Mouse (Mus musculus) splenic B cell, adult 2 months (primary cell): ENCODE data around the gene Prune1.
A peak's percentile ranks its signal among the peaks of the same experiment; 100 is the strongest.

ENCODE experiments used
- DNase-seq: peaks from one replicate; pipeline ENCODE4 v3.0.0-alpha.2; 2011; ENCODE audit warnings: low read depth, low spot score
- H3K27me3 ChIP-seq: 2 replicates; pipeline ENCODE4 v1.6.1; 2012; ENCODE audit warnings: mild to moderate bottlenecking, low read length, moderate library complexity, mixed read lengths; ENCODE audit not compliant: control insufficient read depth, poor library complexity, insufficient read depth, severe bottlenecking
- H3K36me3 ChIP-seq: 2 replicates; pipeline ENCODE4 v1.6.1; 2012; ENCODE audit warnings: mild to moderate bottlenecking, low read length, moderate library complexity, mixed read lengths; ENCODE audit not compliant: control insufficient read depth, poor library complexity, insufficient read depth, severe bottlenecking

The Prune1 gene

DNA sequence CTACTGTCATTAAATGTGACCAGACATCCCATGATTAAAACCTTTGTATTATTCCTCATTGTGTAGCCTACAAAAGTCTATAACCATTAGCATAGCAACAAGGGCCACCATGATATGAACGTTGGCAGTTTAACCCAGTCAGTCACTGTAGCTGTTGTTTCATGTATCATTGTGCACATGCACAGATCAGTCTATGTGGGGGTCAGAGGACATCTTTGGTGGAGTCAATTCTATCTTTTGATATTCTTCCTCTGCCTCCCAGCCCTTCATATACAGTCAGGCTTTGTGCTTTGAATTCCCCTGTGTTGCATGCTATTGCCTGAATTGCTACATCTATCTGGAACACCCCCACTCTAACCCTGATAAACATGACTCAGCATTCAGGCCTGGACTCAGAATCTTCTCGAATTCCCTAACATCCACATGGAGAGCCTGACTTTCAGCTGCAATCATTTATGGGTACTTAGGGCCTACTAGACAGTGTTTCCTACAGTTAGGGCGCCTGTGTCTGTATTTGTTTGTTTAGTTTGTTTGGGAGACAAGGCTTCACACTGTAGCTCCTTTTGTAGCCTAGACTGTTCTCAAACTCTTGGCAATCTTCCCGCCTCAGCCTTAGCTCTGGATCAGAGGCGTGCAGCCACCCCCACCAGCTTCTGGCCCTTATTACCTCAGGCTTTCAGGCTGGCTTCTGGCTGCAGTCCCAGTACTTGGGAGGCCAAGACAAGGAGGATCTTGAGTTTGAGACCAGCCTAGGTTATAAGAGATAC is 35.2 kb downstream of the Prune1 start:
- H3K36me3 ChIP-seq, result no peaks in the 10 kb centered on the region
- H3K27me3 ChIP-seq, result no peaks in the 10 kb centered on the region
- no peak for DNase-seq

DNA sequence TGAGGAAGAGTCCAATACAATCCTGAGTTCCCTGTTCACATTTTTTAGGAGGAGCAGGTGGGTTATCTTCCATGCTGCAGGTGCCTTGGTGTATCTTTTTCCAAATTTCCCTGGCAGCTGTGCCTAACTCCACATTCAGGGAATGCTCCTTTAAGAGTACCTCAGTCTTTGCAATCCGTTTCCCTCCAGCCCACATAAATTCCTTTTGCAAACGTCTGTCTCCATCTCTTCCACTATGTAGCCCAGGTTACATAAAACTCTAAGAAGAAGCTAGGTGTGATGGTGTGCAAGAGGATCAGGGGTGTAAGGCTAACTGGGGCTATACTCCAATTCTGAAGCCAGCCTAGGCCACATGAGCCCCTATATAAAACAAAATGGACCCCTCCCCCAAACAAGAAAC is 38.8 kb downstream of the Prune1 start:
- H3K36me3 ChIP-seq, result no peaks in the 10 kb centered on the region
- DNase-seq, result no peak
- no peaks in the 10 kb centered on the region for H3K27me3 ChIP-seq

DNA sequence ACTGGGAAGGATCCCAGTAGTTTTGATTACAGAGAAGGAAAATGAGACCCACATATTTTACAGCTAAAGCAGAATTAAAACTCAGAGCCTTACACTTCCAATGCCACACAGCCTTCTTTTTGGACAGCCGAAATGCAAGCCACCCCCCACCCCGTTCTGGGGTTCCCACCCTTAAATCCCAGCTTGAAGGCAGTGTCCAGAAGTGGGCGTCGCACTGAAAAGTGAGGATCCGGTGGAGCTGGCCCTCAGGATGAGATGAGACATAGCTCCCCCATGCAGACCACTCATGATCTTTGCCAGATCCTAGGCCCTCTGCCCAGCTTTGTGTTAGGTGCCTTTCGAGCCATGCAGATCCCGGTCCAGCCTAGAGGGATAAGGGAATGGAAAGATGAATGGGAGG is 40.4 kb downstream of the Prune1 start, which contains the start of gene Gm128:
Gene Gm128 (minus strand): TSS at position 101 of the 400 bp plus-strand sequence.
- Histone ChIP-seq H3K36me3 (no peaks in the 10 kb centered on the region), H3K27me3 (no peaks in the 10 kb centered on the region)
- DNase-seq, result no peak

DNA sequence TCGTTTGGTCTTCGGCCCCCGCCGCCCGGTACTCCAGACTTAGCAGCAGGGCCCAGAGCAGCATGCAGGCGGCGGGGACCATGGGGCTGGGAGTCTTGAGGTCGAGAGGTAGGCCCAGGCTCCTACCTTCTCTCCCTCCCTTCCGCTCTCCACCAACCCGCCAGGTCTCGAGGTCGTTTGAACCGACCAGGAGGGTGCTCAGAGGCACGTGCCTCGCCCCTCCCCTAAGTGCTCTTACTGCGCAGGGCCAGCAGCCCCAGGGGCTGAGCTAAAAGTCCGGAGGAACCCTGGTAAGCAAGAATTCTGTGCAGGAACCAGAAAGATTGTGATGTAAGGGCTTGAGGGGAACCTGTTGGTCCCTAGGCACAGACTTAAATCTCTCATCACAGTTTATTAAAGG is 41.0 kb downstream of the Prune1 start:
- H3K36me3 ChIP-seq, result 0 out of 2 replicates have a peak, but pooled peaks cover 2% of the 10 kb centered on the region
- DNase-seq, result no peak
- no peaks in the 10 kb centered on the region for H3K27me3 ChIP-seq

DNA sequence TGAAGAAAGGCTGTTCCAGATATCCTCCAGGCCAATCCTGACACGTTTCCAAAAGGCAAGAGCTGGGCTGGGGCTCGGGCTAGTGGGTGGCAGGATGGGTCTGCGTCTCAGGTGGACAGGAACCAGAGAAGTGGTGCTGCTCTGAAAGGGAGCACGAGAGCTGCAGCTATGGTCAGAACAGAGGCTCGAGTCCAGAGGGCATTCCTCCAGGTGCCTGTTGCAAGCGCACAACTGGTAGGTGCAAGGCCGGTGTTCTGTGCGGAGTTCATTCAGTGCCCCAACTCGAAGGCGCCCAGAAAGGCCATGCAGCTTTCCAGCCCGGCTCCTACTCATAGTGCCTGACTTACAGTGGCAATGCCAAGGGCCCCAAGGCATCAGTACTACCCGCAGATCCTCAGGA is 41.9 kb downstream of the Prune1 start:
- no peaks in the 10 kb centered on the region for H3K27me3 ChIP-seq
- DNase-seq, result no peak
- H3K36me3 ChIP-seq, result peaks cover 3% of the 10 kb centered on the region

DNA sequence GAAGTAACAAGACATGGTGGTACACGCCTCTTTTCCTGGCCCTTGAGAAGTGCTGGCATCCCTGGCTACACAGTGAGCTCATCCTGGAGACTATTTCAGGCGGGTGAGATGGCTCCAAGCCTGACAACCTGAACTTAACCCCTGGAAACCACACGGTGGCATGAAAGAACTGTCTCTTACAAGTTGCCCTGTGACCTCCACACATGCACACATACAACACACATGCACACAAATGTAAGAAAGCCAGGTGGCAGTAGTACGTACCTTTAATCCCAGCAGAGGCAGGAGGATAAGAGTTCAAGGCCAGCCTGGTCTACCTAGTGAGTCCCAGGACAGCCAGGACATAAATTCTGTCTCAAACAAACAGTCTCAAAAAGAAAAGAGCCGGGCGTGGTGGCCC is 42.9 kb downstream of the Prune1 start:
- peak; percentile 18 for DNase-seq
- no peaks in the 10 kb centered on the region for H3K27me3 ChIP-seq
- H3K36me3 ChIP-seq, result peaks cover 10% of the 10 kb centered on the region

DNA sequence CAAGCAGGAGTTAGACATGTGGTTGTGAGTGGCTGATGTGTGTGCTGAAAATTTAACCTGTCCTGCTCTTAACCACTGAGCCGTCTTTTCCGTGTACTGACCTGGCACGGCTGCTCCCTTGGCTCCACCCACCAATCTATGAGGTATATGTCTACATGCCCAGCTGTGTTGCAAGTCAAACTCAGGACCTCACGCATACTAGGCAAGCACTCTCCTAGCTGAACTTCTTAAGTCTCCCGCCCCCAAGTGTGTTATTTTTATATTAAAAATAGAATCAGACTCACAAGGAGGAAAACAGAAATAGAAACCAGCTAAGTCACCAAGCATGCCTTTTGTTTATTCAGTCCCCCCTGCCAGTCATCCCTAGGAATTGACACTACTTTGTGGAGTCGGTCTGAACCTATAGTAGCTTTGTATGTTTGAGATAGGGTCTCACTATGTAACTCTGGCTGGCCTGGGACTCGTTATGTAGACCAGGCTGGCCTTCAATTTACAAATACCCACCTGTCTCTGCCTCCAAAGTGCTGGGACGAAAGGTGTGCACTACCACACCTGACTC is 44.3 kb downstream of the Prune1 start:
- no peaks in the 10 kb centered on the region for H3K27me3 ChIP-seq
- peaks cover 12% of the 10 kb centered on the region for H3K36me3 ChIP-seq
- no peak for DNase-seq

DNA sequence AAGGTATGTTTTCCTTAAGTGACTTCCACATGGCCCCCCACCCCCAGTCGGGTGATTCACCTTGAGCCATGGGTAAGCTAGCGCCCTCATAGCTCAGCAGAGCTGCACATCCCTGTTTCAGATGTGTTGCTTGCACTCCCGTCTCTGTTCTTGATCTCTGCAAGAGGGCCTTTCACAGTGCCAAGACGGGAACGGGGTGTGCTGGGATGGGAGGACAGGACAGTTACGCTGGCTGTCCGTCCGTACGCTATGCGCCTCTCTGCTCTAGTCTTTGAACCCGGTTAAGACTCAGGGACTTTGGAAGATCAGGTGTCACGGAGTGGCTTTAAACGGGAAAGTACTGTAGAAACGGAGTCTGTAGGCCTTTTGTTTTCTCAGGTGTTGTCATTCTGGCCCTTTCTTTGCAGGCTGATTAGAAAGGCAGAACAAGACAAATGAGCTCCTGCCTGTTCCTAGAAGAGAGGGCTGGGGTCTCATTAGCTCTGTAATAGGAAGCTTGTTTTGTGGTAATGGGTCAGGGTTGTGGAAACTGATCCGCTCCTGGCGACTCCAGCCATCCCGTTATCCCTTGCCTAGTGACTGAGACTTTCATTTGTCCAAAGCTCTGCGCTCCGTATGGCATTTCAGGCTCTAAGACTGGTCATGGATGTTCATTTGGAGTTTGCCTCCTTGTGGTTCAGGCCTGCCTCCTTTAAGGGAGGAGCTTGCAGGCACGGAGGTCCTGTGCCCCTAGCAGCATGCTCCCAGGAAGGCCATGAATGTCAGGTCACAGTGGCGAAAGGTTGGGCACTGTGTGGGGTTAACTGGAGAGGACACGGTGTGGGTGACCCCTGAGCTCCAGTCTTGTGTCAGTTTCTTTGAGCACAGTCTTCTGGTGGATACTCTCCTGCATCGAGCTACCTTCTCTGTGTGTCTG is 46.2 kb downstream of the Prune1 start:
- Histone ChIP-seq H3K36me3 (peaks cover 19% of the 10 kb centered on the region), H3K27me3 (no peaks in the 10 kb centered on the region)
- no peak for DNase-seq

DNA sequence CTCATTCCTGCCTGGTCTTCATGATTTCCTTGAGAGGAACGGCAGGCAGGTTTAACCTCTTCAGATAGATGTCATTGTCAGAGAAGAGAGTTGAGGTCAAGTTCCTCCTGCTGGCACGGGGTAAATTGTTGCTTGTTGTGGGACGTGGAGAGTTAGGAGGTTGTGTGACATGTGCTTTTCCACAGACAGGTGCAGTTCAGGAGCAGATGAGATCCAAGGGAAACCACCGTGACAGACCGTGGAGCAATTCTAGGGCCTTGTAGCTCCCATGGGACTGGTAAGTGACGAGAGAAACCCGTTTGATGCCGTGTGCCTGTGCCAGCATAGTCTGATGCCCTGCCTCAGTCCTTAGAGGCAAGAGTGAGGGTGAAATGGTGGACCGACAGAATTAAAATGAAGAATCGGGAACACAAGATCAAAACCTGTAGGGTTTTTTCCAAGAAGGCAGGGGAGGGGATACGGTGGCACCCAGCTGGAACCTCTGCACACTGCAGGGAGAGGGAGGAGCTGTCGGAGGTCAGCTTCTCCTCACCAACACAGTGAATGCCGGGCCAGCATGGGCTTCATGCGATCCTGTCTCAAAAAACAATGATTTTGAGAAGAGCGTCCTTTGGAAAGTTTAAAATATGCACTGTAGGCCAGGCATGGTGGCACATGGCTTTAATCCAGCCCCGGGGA is 48.4 kb downstream of the Prune1 start:
- peak; percentile 20 for DNase-seq
- no peaks in the 10 kb centered on the region for H3K27me3 ChIP-seq
- H3K36me3 ChIP-seq, result peaks cover 19% of the 10 kb centered on the region

DNA sequence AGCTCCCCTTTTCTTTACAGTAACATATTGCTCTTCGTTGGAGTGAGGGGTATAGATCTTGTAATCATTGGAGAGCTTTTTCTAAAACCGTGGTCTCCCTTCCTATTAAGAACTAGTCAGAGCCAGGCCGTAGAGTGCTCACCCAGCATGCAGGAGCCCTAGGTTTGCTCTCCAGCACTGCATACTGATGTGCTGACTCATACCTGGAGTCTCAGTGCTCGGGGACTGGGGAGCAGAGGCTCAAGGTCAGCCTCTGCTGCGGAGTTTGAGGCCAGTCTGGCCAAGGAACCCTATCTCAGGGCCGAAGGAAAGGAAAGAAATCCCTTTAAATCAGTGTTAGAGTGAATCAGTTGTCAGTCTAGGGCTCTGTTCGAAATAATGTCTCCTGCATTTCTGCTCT is 49.1 kb downstream of the Prune1 start:
- H3K27me3 ChIP-seq, result no peaks in the 10 kb centered on the region
- no peak for DNase-seq
- H3K36me3 ChIP-seq, result peaks cover 19% of the 10 kb centered on the region

DNA sequence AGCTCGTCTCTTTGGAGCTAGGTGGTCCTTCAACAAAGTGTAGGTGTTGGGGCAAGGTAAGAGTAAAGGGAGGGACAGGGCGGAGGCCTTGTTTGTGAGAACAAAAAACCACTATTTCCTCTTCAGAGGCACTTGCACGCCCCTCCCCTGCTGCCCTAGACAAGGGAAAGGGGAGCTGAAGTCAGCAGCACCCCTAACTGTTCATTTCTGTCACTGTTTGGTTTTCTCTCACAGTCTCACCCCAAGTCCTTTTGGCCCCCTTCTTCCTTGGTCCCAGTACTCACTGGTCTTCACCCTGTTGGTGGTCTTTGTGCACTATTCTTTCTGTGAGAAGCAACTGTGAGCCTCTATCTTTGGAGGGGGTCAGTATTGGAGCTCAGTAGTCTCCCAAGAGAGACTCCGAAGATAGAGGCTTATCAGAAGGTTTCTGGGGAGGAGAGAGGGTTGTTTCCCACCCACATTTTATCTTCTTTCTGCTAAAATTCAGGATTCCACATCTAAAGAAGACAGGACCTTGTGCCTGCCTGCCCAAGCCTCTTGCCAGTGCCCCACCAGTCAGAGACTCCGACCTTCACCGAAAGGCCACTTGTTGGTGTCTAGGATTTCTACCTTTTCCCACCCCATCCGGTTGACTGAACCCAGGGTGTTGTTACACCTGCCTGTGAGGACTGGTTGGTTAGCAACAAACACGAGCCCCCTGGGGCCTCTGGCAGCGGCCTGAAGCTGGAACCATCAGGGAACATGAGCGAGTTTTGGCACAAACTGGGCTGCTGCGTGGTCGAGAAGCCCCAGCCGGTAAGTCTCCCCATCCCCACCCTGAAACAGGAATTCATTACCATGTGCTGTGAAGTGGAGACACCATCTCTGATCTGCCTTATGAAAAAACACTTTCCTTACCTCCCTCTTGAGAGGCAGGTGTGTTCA is 50.3 kb downstream of the Prune1 start, which contains the start of gene Mllt11:
Gene Mllt11 (minus strand): TSS at position 874 of the 924 bp plus-strand sequence.
- DNase-seq, result peak; percentile 53
- no peaks in the 10 kb centered on the region for H3K27me3 ChIP-seq
- peaks cover 19% of the 10 kb centered on the region for H3K36me3 ChIP-seq

DNA sequence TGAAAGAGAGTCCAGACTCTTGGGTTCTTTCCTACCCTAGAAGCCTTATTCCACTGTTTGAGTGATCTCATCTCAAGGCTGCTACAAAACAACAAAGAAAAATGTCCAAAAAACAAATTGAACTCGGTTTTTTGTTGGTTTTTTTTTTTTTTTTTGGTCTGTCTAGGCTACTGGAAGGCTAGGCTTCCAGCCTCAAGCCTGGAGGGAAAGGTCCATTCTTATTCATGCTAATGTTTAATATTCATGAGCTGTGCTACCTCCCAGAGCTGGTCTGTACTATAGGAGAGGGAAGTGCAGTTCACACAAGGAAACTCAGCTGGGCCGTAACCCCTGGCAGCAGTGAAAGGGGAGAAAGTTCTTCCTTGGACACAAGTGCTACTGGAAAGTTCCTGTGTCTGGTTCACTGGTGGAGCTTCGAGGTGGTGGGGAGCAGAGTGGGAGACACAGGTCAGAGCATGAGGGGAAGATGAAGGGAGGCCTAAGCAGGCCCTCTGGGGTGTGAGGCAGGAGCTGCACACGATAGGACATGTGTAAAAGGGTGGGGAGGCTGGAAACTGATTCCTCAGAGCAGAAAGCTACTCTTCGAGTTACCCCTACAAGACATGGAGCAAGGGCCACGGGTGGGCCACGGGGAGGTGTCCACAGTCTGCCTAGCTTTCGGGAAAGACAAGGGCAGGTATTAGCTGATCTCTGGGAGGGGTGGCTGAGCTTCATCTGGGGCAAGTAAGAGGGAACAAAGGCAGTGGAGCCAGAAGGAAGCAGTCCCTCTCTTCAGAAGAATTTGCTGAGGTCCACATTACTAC is 51.2 kb downstream of the Prune1 start:
- peak; percentile 23 for DNase-seq
- H3K36me3 ChIP-seq, result peaks cover 16% of the 10 kb centered on the region
- no peaks in the 10 kb centered on the region for H3K27me3 ChIP-seq
